Mouse (Mus musculus) forebrain, embryonic 16.5 days (tissue): ENCODE measurements at regions not wholly inside any gene's neighbourhood (a gene's known extent, or its start where the extent isn't known, plus 50 kb on each side); places are given as distances from the start of the nearest gene placed in this dataset.

Experiments
- ATAC-seq: fragments of 200-750 bp; cut with Nextera tagmentation; 2 replicates; pipeline ENCODE4 v1.8.0; 2017; ENCODE audit warnings: mild to moderate bottlenecking, moderate library complexity
- H3K27ac ChIP-seq: fragments of 300-500 bp; sonication (generic); 2 replicates; pipeline ENCODE4 v1.5.1; 2014; ENCODE audit warnings: low read length, control low read depth
- H3K27me3 ChIP-seq: fragments of 300-500 bp; sonication (generic); replicated peaks from 2 replicates; pipeline ENCODE4 v1.6.1; 2014; ENCODE audit warnings: low read length; ENCODE audit not compliant: control insufficient read depth, insufficient read depth
- H3K36me3 ChIP-seq: fragments of 300-500 bp; sonication (generic); 2 replicates; pipeline ENCODE4 v1.6.1; 2014; ENCODE audit not compliant: control insufficient read depth, insufficient read depth
- H3K4me1 ChIP-seq: fragments of 300-500 bp; sonication (generic); replicated peaks from 2 replicates; pipeline ENCODE4 v1.6.1; 2014; ENCODE audit warnings: low read length; ENCODE audit not compliant: control insufficient read depth, insufficient read depth
- H3K4me2 ChIP-seq: fragments of 300-500 bp; sonication (generic); 2 replicates; pipeline ENCODE4 v1.6.1; 2014; ENCODE audit warnings: mild to moderate bottlenecking, low read length, control low read depth
- H3K4me3 ChIP-seq: fragments of 300-500 bp; sonication (generic); replicated peaks from 2 replicates; pipeline ENCODE4 v1.5.1; 2014; ENCODE audit warnings: mild to moderate bottlenecking, low read length, control low read depth
- H3K9ac ChIP-seq: fragments of 300-500 bp; sonication (generic); replicated peaks from 2 replicates; pipeline ENCODE4 v1.6.1; 2014; ENCODE audit warnings: low read depth, low read length, control low read depth
- H3K9me3 ChIP-seq: fragments of 300-500 bp; sonication (generic); 2 replicates; pipeline ENCODE4 v1.6.1; 2016; ENCODE audit warnings: low read length; ENCODE audit not compliant: control insufficient read depth
- WGBS: fragments of 180-500 bp; shearing (Covaris S2); extraction: QIAGEN DNeasy Blood & Tissue Kit; methylation state at CpG from one replicate; pipeline ENCODE4 v1.1.7; 2014; 5-methylcytosine and 5-hydroxymethylcytosine counted together

DNA sequence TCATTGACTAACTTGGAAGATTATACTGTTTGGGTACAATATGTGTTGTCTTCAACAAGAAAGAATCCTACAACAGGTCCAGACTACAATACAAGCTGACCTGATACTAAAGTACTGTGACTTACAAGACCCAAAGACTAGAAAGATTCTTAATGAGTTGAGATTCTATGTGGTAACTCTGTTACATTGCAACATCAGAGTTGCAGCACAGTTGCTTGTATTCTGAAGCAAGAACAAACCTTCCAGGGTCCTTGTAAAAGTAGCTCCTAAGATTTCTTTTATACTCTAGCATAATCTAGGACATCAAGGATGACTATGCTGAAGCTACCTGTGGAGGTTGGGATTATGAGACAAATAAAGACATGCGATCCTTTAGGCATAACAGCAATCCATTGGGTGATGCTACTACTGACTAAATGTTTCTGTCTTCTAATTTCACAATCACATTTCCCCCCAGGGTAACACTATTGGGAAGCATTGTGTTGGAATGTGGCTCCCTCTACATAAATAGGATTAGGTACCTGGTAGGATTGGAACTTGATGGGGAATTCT, 194.6 kb upstream of the Tank start:
- Histone ChIP-seq H3K27ac (no peak overlapping the region), H3K9ac (no peak overlapping the region), H3K4me3 (no peak overlapping the region), H3K27me3 (no peaks in the 10 kb centered on the region; the same call in 1 of the 2 replicates), H3K4me1 (0 out of 2 replicates have a peak, but pooled peaks cover 2% of the 10 kb centered on the region), H3K9me3 (no peaks in the 10 kb centered on the region), H3K36me3 (no peaks in the 10 kb centered on the region), H3K4me2 (no peak overlapping the region)
- ATAC-seq, result no peak
- WGBS, result 94% methylated on average over 1 of the region's 1 CpGs

DNA sequence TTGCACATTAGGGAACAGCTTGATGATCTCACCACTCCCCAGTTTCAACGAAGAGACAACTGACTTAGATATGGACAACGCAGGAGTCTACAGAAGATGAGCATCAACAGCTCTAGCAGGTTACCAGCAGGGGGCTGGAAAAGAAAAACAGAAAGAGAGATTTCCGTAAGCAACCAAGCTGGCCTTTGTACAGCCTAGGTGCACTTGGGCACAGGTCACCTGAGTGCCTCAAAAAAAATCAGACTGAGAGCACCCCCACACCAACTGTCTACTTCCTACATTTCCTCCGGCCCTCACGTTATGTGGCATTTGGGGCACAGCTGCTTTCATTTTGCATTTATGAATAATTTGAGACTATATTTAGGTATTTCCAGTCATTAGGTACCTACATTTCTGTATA, 199.3 kb upstream of the Tank start:
- H3K4me1 ChIP-seq, result no peaks in the 10 kb centered on the region
- H3K4me2 ChIP-seq, result no peak overlapping the region
- H3K27ac ChIP-seq, result no peak overlapping the region
- no peak overlapping the region for H3K9ac ChIP-seq
- H3K4me3 ChIP-seq, result no peak overlapping the region
- no peaks in the 10 kb centered on the region for H3K36me3 ChIP-seq
- no peaks in the 10 kb centered on the region; the same call in 1 of the 2 replicates for H3K27me3 ChIP-seq
- ATAC-seq, result no peak
- 81% methylated on average over 5 of the region's 5 CpGs for WGBS
- no peaks in the 10 kb centered on the region for H3K9me3 ChIP-seq

DNA sequence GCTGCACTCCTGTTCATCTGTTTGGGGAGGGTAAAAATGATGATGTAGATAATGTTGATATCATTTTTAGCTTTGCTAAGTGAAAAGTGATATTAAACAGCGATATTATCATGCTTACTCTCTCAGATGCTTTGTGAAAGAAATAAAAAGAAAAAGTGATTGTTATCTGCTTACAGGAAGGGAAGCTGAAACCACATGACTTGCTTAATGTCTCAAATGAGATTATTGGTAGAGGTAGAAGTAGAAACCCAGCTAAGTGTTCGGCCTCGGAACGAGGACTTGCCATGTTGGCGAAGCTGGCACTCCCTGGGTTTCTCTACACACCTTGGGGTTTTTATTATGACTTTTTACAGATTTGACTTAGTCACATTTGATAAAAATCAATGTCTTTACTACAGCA, 200.1 kb upstream of the Tank start:
- no peak for ATAC-seq
- Histone ChIP-seq H3K27ac (no peak overlapping the region), H3K4me1 (no peaks in the 10 kb centered on the region), H3K4me3 (no peak overlapping the region), H3K9me3 (no peaks in the 10 kb centered on the region), H3K36me3 (no peaks in the 10 kb centered on the region), H3K9ac (no peak overlapping the region), H3K27me3 (no peaks in the 10 kb centered on the region; the same call in 1 of the 2 replicates), H3K4me2 (no peak overlapping the region)
- 89% methylated on average over 5 of the region's 5 CpGs for WGBS

DNA sequence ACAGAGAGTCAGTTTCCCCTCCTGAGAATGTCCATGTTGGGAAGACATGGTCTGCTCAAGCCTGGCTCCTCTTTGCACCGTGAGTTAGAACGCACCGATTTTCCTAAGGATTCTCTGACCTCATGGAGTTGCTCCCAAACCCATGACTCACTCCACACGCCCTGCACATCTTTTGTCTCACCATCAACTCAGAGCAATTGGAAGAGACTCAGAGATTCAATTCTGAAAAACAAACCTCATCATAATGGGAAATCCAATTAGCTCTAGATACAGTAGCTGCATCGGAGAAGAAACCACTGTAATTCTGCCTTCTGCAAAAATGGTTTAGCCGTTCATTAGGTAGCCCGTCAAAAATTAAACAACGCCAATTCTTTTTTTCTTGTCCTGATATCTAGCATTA, 200.6 kb upstream of the Tank start:
- 86% methylated on average over 8 of the region's 8 CpGs for WGBS
- H3K9me3 ChIP-seq, result no peaks in the 10 kb centered on the region

DNA sequence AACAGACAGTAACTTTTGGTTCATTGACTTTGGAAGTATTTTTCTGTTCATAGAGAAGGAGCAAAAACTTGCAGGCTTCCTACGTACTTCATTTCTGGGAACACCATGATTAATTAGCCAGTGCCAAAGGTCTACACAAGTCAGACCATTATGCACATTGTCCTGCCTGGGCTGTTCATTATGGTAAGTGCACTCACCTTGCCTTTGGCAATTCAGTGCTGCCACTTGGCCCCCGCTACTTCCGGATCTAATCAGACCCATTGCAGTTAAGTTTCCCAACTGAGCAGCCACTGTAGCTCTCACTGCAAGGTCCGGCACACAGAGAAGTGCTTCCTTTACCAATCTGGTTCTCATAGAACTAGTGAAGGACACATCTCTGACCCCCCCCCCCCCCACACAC, 215.8 kb upstream of the Tank start:
- Histone ChIP-seq H3K9me3 (no peaks in the 10 kb centered on the region), H3K9ac (no peak overlapping the region), H3K27me3 (no peaks in the 10 kb centered on the region), H3K4me2 (no peak overlapping the region), H3K4me3 (no peak overlapping the region), H3K27ac (no peak overlapping the region), H3K36me3 (no peaks in the 10 kb centered on the region), H3K4me1 (no peaks in the 10 kb centered on the region)
- ATAC-seq, result no peak
- WGBS, result 87% methylated on average over 4 of the region's 4 CpGs

More for the DNA sequence above, 200.6 kb upstream of the Tank start:
- Histone ChIP-seq H3K4me2 (no peak overlapping the region), H3K27me3 (no peaks in the 10 kb centered on the region; the same call in 1 of the 2 replicates), H3K9ac (no peak overlapping the region), H3K4me3 (no peak overlapping the region), H3K36me3 (no peaks in the 10 kb centered on the region), H3K4me1 (no peaks in the 10 kb centered on the region), H3K27ac (no peak overlapping the region)
- ATAC-seq, result no peak

DNA sequence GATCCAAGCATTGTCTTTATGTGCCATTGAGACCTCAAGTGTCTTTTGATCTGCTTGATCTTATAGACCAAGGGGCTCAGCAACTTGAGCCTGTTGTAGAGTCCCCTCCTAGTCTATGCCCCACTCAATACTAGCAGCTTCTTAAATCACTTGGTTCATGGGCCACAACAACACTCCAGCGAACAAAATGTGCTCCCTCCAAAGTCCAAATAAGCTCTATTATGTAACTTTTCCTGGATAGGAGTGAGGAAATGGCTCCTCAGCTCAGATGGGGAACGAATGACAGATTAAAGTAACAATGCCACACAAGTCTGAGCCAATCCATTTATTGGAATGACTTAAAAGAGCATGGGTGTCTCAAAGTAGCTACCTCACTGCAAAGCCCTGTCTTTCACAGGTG, 217.0 kb upstream of the Tank start:
- H3K27ac ChIP-seq, result no peak overlapping the region
- WGBS, result 79% methylated on average over 2 of the region's 2 CpGs

DNA sequence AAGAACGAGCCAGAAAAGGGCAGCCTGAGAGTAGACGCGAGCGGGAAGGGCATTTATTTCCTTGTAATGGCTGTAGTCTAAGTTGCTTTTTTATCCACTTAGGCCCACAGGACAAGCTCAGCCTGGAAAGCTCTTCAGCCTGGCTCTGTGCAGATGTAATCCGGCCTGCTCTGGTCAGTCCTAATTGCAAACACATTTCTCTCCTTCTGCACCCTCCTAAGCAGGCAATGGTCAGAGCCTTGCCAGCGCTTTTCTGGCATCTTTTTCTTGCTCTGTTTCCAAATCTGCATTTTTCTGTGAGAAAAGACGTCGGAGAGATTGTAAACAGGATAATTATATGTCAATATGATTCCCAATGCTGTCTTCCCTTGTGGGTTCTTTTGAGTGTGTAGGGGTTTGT, 224.3 kb upstream of the Tank start:
- 0 out of 2 replicates have a peak, but pooled peaks have one; percentile 59 for ATAC-seq
- H3K4me2 ChIP-seq, result no peak overlapping the region
- H3K9ac ChIP-seq, result no peak overlapping the region
- H3K27me3 ChIP-seq, result no peaks in the 10 kb centered on the region
- H3K36me3 ChIP-seq, result no peaks in the 10 kb centered on the region
- no peak overlapping the region for H3K27ac ChIP-seq
- no peaks in the 10 kb centered on the region for H3K9me3 ChIP-seq
- no peak overlapping the region for H3K4me3 ChIP-seq
- H3K4me1 ChIP-seq, result 0 out of 2 replicates have a peak, but pooled peaks cover 3% of the 10 kb centered on the region
- 46% methylated on average over 8 of the region's 8 CpGs for WGBS

More for the DNA sequence above, 217.0 kb upstream of the Tank start:
- Histone ChIP-seq H3K36me3 (no peaks in the 10 kb centered on the region), H3K4me3 (no peak overlapping the region), H3K4me2 (no peak overlapping the region), H3K9ac (no peak overlapping the region), H3K27me3 (no peaks in the 10 kb centered on the region), H3K4me1 (no peaks in the 10 kb centered on the region), H3K9me3 (no peaks in the 10 kb centered on the region)
- ATAC-seq, result no peak

DNA sequence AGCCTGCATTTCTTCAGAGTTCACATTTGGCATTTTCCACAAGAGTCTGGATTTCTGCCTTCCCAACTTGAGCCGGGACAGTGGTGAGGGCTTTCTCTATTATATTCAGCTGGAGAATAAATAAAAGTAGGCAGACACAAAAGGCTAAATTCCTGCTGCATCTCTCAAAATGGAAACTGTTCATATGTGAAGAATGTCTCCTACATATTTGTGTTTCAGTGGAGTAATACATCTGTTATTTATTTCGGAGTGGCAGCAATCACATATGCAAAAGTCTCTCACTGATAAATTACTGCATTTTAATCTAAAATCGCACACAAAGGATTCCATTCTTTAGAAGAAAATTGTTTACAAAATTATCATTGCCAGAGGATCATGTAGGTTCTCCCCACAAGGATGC, 230.9 kb upstream of the Tank start:
- Histone ChIP-seq H3K9ac (no peak overlapping the region), H3K27me3 (no peaks in the 10 kb centered on the region), H3K9me3 (no peaks in the 10 kb centered on the region), H3K4me3 (no peak overlapping the region), H3K36me3 (no peaks in the 10 kb centered on the region), H3K4me1 (no peaks in the 10 kb centered on the region; the same call in 1 of the 2 replicates), H3K27ac (no peak overlapping the region), H3K4me2 (no peak overlapping the region)
- 86% methylated on average over 3 of the region's 3 CpGs for WGBS
- no peak for ATAC-seq

DNA sequence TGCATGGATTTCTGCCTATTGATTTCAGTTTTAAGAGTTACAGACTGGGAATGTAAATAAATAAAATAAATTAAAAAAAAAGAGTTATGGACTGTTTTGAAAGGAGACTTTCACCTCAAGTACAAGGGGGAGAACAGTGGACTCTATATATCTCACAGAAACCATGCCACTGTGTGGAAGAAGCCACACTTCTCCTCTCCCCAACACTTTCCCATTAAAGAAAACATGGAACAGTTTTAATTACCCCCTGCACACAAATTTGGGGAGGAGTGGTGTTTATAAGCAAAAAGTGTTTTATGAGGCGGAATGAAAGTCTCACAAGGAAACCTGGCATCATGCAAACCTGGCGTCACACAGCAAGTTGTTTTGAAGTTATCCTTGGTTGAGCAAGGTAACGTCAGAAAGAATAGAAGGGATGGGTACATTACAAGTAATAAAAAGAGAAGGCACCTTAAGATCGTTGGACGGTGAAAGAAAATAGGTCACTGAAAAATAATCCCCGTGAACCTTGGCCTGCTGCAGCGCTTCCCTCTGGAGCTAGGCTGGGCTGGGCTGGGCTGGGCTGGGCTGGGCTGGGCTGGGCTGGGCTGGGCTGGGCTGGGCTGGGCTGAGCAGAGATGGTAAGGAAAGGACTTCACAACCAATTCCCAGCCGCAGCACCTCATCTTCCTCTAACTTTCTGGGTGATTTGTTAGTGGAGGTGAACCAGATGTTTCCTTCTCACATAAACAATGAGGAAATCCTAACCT, 232.2 kb upstream of the Tank start:
- H3K4me3 ChIP-seq, result no peak overlapping the region

More for the DNA sequence above, 232.2 kb upstream of the Tank start:
- 48% methylated on average over 8 of the region's 8 CpGs for whole genome bisulfite sequencing
- ATAC-seq, result no peak
- Histone ChIP-seq H3K9me3 (no peaks in the 10 kb centered on the region), H3K4me2 (no peak overlapping the region), H3K27ac (no peak overlapping the region), H3K9ac (no peak overlapping the region), H3K4me1 (no peaks in the 10 kb centered on the region; the same call in 1 of the 2 replicates), H3K36me3 (no peaks in the 10 kb centered on the region), H3K27me3 (no peaks in the 10 kb centered on the region)
